Mouse (Mus musculus) thymus, adult 2 months (tissue): ENCODE measurements around the gene Gpc6. TPM values are rescaled to one million over a fixed set of nuclear protein-coding genes. Genes with fewer than 3 reads are reported as not detected.

Experiments
- DNase-seq: peaks from one replicate; pipeline ENCODE4 v3.0.0; 2021
- H3K27ac ChIP-seq: fragments of 200-500 bp; 2 replicates; pipeline ENCODE4 v1.5.1; 2012; ENCODE audit warnings: low read length, control low read depth; ENCODE audit not compliant: control insufficient read depth, insufficient read depth
- H3K27me3 ChIP-seq: fragments of 200-500 bp; 2 replicates; pipeline ENCODE4 v1.6.1; 2012; ENCODE audit warnings: mild to moderate bottlenecking, low read length, moderate library complexity, mixed read lengths; ENCODE audit not compliant: control insufficient read depth, insufficient read depth
- H3K36me3 ChIP-seq: fragments of 200-500 bp; 2 replicates; pipeline ENCODE4 v1.6.1; 2012; ENCODE audit warnings: mild to moderate bottlenecking, low read length, moderate library complexity; ENCODE audit not compliant: control insufficient read depth, insufficient read depth
- H3K4me1 ChIP-seq: fragments of 200-500 bp; replicated peaks from 2 replicates; pipeline ENCODE4 v1.6.1; 2012; ENCODE audit warnings: low read length; ENCODE audit not compliant: control insufficient read depth, insufficient read depth
- H3K4me3 ChIP-seq: fragments of 200-500 bp; 2 replicates; pipeline ENCODE4 v1.5.1; 2012; ENCODE audit warnings: mild to moderate bottlenecking, low read length, control low read depth, moderate library complexity; ENCODE audit not compliant: control insufficient read depth, insufficient read depth
- CTCF ChIP-seq: fragments of 200-500 bp; IDR thresholded peaks from 2 replicates; pipeline ENCODE4 v1.5.1; 2012; ENCODE audit warnings: mild to moderate bottlenecking, control low read depth, low read length, moderate library complexity, borderline replicate concordance; ENCODE audit not compliant: control insufficient read depth, poor library complexity, insufficient read depth; ENCODE audit errors: extremely low read depth
- POLR2A ChIP-seq: fragments of 200-500 bp; IDR thresholded peaks from 2 replicates; pipeline ENCODE4 v1.6.1; 2012; ENCODE audit warnings: mild to moderate bottlenecking, low read length, control low read depth, moderate library complexity; ENCODE audit not compliant: control insufficient read depth, poor library complexity, insufficient read depth; ENCODE audit errors: extremely low read depth
- WGBS: fragments of 180-500 bp; shearing (Covaris S2); methylation state at CpG from one replicate; pipeline ENCODE4 v1.1.7; 2018; 5-methylcytosine and 5-hydroxymethylcytosine counted together
- polyA plus RNA-seq: library from polyadenylated mRNA; depleted of rRNA; stranded (reverse); fragments of >200 nt; gene quantifications from 2 replicates; pipeline ENCODE4 v1.2.3, GENCODE M21; 2012

The Gpc6 gene
- polyA plus RNA-seq, 1 experiment = 1.5 TPM

DNA sequence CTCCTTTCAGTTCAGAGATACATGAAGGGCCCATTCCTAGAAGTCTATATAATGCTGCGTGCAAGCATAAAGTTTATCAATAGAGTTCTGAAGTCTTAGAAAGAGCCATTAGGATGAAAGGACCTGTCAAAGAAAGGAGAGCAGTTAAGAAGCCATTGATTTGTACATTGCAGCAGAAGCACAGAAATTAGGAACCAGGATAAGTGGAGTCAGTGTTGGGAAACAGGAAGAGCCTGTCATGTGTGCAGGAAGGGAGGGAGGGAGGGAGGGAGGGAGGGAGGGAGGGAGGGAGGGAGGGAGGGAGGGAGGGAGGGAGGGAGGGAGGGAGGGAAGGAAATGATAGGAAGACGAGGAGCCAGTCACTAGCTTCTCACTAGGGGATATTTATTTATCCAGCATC, 716.7 kb downstream of the Gpc6 start:
- 94% methylated on average over 2 of the region's 2 CpGs for WGBS
- Histone ChIP-seq H3K36me3 (no peaks in the 10 kb centered on the region), H3K4me3 (no peak overlapping the region), H3K27me3 (no peaks in the 10 kb centered on the region), H3K4me1 (no peaks in the 10 kb centered on the region), H3K27ac (no peak overlapping the region)
- TF ChIP-seq CTCF (no peak), POLR2A (no peak)
- no peak for DNase-seq

DNA sequence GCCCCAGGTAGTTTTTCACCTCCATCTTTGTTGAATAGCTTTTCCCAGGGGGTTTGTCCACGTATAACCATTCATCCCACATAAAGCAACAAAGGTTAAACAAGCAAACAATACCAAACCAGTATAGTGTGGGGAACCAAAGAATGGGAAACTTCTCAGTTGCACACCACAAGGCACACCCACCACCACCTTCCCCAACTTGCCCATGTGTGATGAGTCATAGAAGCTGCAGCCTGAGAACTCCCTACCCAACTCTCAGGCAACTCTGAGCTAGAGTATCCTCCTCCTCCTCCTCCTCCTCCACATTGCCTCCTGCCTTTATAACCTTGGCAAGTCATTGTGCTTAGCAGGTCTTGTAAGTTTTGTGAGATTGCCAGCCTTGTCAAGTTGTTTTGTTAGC, 718.0 kb downstream of the Gpc6 start:
- no peak overlapping the region for H3K27ac ChIP-seq
- no peaks in the 10 kb centered on the region for H3K36me3 ChIP-seq
- no peak for DNase-seq
- 76% methylated on average over 1 of the region's 1 CpGs for WGBS
- no peaks in the 10 kb centered on the region for H3K4me1 ChIP-seq
- H3K27me3 ChIP-seq = no peaks in the 10 kb centered on the region
- no peak overlapping the region for H3K4me3 ChIP-seq
- TF ChIP-seq POLR2A = no peak
- TF ChIP-seq CTCF = no peak

DNA sequence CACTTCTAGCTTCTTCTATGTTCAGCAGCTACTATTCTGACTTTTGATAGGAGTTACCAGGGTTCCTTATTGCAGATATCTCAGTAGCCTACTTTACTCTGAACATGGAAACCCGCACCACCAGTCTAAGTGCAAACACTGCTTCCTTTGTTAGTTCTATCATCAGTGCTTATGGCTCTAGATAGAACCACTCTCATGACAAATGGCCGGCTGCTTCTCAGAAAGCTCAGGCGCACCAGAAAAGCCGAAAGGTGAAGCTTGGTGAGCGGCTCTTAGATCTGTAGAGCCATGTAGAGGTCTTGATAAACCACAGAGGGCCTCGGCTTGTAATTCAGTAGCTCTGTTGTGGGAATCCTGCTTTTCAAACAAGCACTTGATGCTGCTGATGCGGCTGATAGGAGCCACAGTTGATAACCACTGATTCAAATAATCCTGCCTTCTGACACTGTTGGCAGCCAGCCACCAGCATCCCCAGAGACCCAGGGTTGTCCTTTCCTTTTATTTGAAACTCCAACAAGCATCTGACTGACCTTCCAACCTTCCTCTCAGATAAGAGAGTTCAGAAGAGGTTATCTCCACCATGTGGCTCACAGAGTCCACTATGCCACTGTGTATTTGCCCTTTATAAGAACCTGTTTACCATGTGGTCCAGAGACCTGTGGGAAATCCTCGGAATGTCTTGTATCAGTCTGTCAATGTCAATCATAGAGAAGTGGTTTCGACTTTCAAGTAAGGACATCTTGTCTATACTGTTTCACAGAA, 723.3 kb downstream of the Gpc6 start:
- DNase-seq = no peak
- no peaks in the 10 kb centered on the region for H3K27me3 ChIP-seq
- TF ChIP-seq POLR2A = no peak
- TF ChIP-seq CTCF = no peak
- H3K4me1 ChIP-seq = no peaks in the 10 kb centered on the region
- H3K4me3 ChIP-seq = no peak overlapping the region
- no peaks in the 10 kb centered on the region for H3K36me3 ChIP-seq
- WGBS = 91% methylated on average over 9 of the region's 9 CpGs
- no peak overlapping the region for H3K27ac ChIP-seq

DNA sequence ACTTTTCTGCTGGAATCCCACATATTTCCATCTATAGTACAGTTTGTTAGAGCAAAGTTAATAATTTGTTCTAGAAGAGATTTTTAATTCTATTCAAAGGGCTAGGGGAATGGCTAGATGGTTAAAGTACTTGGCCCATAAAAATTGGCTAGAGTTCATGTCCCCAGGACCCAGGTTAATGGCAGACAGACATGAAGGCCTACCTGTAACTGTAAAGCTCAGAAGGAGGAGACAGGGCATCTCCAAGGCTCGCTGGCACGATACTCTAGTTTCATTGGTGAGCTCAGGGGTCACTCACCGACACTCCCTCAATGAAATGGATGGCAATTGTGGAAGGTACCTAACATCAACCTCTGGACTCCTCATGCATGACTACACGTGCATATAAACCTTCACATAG, 725.0 kb downstream of the Gpc6 start:
- no peak for TF ChIP-seq POLR2A
- 96% methylated on average over 4 of the region's 4 CpGs for WGBS
- Histone ChIP-seq H3K4me3 (no peak overlapping the region), H3K27me3 (no peaks in the 10 kb centered on the region), H3K36me3 (no peaks in the 10 kb centered on the region), H3K4me1 (no peaks in the 10 kb centered on the region), H3K27ac (no peak overlapping the region)
- no peak for DNase-seq

DNA sequence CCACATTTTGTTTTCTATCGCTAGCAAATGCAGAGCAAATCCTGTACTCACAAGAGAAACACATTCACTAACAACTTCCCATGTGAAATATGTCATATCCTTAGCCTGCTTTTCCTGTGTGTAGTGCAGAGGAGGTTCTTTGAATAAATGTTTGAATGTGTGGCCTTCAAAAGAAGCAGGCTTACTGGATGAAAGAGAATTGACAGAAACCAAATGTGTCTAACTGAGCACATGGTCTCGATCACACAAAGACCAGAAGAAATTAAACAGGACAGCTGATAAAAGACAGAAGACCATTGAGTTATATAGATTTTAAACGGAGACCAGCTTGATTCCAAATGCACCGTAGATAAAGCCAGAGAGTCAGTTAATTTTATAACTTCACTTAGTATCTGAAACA, 726.2 kb downstream of the Gpc6 start:
- no peak for TF ChIP-seq CTCF
- TF ChIP-seq POLR2A = no peak
- H3K36me3 ChIP-seq = no peaks in the 10 kb centered on the region
- DNase-seq = no peak
- H3K4me1 ChIP-seq = no peaks in the 10 kb centered on the region
- H3K27me3 ChIP-seq = no peaks in the 10 kb centered on the region
- H3K27ac ChIP-seq = no peak overlapping the region
- WGBS = 95% methylated on average over 4 of the region's 4 CpGs
- H3K4me3 ChIP-seq = no peak overlapping the region

DNA sequence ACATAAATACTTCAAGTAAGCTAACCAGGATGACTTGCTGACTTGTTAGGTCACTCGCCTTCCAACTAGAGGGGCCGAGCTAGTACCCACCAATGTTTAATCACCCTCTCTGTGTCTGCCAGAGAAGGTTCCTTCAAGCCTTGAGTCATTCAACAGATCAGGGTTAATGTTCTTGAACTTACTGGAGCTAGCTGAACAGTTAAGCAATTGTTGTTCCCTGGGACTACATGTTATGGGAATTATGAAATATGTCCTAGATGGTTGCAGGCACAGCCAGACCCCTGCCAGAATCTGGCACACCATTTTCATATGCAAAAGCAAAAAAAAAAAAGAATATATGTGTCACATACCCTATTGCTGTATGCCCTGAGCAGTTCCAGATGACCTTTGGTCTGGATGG, 726.8 kb downstream of the Gpc6 start:
- TF ChIP-seq POLR2A (no peak), CTCF (no peak)
- WGBS = 91% methylated on average over 2 of the region's 2 CpGs
- no peak for DNase-seq
- Histone ChIP-seq H3K36me3 (no peaks in the 10 kb centered on the region), H3K27me3 (no peaks in the 10 kb centered on the region), H3K27ac (no peak overlapping the region), H3K4me3 (no peak overlapping the region), H3K4me1 (no peaks in the 10 kb centered on the region)

DNA sequence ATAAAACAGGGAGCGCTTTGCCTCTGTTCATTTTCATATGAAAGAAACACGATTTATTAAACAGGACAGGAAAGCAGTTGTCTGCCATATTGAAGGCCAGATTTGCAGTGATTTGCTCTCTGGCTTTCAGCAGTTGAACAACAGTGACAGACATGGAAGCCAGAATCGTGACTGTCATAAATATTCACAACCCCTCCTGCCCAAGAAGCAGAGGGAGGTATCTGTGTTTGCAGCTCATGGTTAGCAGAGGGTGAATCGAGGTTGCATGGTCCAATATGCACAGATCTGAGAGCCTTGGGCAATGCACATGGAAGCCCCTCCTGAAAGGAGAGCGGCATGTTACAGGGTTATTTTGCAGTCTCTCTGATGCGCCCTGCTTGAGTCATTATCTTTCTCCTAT, 730.3 kb downstream of the Gpc6 start:
- no peak overlapping the region for H3K27ac ChIP-seq
- no peaks in the 10 kb centered on the region for H3K27me3 ChIP-seq
- TF ChIP-seq POLR2A (no peak), CTCF (no peak)
- DNase-seq = no peak
- 93% methylated on average over 6 of the region's 6 CpGs for WGBS
- H3K36me3 ChIP-seq = no peaks in the 10 kb centered on the region
- H3K4me1 ChIP-seq = no peaks in the 10 kb centered on the region
- no peak overlapping the region for H3K4me3 ChIP-seq
